Mouse (Mus musculus) kidney, embryonic 15.5 days (tissue): ENCODE measurements around the gene Ctnnd2. TPM values are rescaled to one million over a fixed set of nuclear protein-coding genes. Genes with fewer than 3 reads are reported as not detected.
A peak's percentile ranks its signal among the peaks of the same experiment; 100 is the strongest.

Experiments used
- ATAC-seq: fragments of 200-750 bp; cut with Nextera tagmentation; replicated peaks from 2 replicates; pipeline ENCODE4 v1.8.0; 2017; ENCODE audit warnings: moderate TSS enrichment; ENCODE audit not compliant: low FRiP score
- H3K27ac ChIP-seq: fragments of 300-500 bp; sonication (generic); 2 replicates; pipeline ENCODE4 v1.5.1; 2015; ENCODE audit warnings: mild to moderate bottlenecking, inconsistent platforms
- H3K27me3 ChIP-seq: fragments of 300-500 bp; sonication (generic); 2 replicates; pipeline ENCODE4 v1.6.1; 2015; ENCODE audit warnings: inconsistent platforms
- H3K36me3 ChIP-seq: fragments of 300-500 bp; sonication (generic); 2 replicates; pipeline ENCODE4 v1.6.1; 2015; ENCODE audit warnings: inconsistent platforms
- H3K4me1 ChIP-seq: fragments of 300-500 bp; sonication (generic); 2 replicates; pipeline ENCODE4 v1.6.1; 2015; ENCODE audit warnings: inconsistent platforms
- H3K4me2 ChIP-seq: fragments of 300-500 bp; sonication (generic); 2 replicates; pipeline ENCODE4 v1.6.1; 2015; ENCODE audit warnings: moderate library complexity, mild to moderate bottlenecking, inconsistent platforms
- H3K4me3 ChIP-seq: fragments of 300-500 bp; sonication (generic); replicated peaks from 2 replicates; pipeline ENCODE4 v1.5.1; 2015; ENCODE audit warnings: mild to moderate bottlenecking, inconsistent platforms
- H3K9ac ChIP-seq: fragments of 300-500 bp; sonication (generic); 2 replicates; pipeline ENCODE4 v1.6.1; 2015; ENCODE audit warnings: mild to moderate bottlenecking, inconsistent platforms
- H3K9me3 ChIP-seq: fragments of 300-500 bp; sonication (generic); replicated peaks from 2 replicates; pipeline ENCODE4 v1.6.1; 2016; ENCODE audit warnings: inconsistent platforms
- WGBS: fragments of 180-500 bp; shearing (Covaris S2); methylation state at CpG from one replicate; pipeline ENCODE4 v1.1.7; 2015; ENCODE audit warnings: mixed read lengths; 5-methylcytosine and 5-hydroxymethylcytosine counted together
- polyA plus RNA-seq: library from polyadenylated mRNA; unstranded; fragments of >200 nt; fragmentation: Nextera tagmentation; extraction: Ambion mirVana; gene quantifications from 2 replicates; pipeline ENCODE4 v1.2.1, GENCODE M21; 2015

Ctnnd2 gene
- polyA plus RNA-seq, 1 experiment from 2014 or later: 5.4 TPM

- no peak for ATAC-seq
- Histone ChIP-seq H3K9ac (no peak overlapping the region), H3K27me3 (no peaks in the 10 kb centered on the region), H3K27ac (no peak overlapping the region), H3K36me3 (no peaks in the 10 kb centered on the region), H3K9me3 (no peaks in the 10 kb centered on the region), H3K4me3 (no peak overlapping the region), H3K4me2 (no peak overlapping the region), H3K4me1 (no peaks in the 10 kb centered on the region)
- 88% methylated on average over 1 of the region's 1 CpGs for WGBS
Measured at GRCm38 (mm10) chr15:30364491-30364890, 192.1 kb downstream of the Ctnnd2 start.

- H3K4me2 ChIP-seq: no peak overlapping the region
- H3K27ac ChIP-seq: no peak overlapping the region
- H3K36me3 ChIP-seq: no peaks in the 10 kb centered on the region
- no peak overlapping the region for H3K9ac ChIP-seq
- no peaks in the 10 kb centered on the region for H3K27me3 ChIP-seq
- no peaks in the 10 kb centered on the region for H3K4me1 ChIP-seq
- 45% methylated on average over 7 of the region's 7 CpGs for WGBS
- no peaks in the 10 kb centered on the region for H3K9me3 ChIP-seq
- ATAC-seq: no peak
- H3K4me3 ChIP-seq: no peak overlapping the region
Measured at GRCm38 (mm10) chr15:30369997-30370396, 197.6 kb downstream of the Ctnnd2 start.

- H3K4me3 ChIP-seq: no peak overlapping the region
- H3K9ac ChIP-seq: no peak overlapping the region
- 86% methylated on average over 2 of the region's 2 CpGs for WGBS
- H3K4me1 ChIP-seq: no peaks in the 10 kb centered on the region
- H3K27ac ChIP-seq: no peak overlapping the region
- no peaks in the 10 kb centered on the region for H3K9me3 ChIP-seq
- H3K27me3 ChIP-seq: no peaks in the 10 kb centered on the region
- H3K36me3 ChIP-seq: no peaks in the 10 kb centered on the region
- no peak for ATAC-seq
- no peak overlapping the region for H3K4me2 ChIP-seq
Measured at GRCm38 (mm10) chr15:30371151-30371550, 198.8 kb downstream of the Ctnnd2 start.

GRCm38 (mm10) chr15:30373654-30374215 lies 201.3 kb downstream of the Ctnnd2 start:
- Histone ChIP-seq H3K36me3 (no peaks in the 10 kb centered on the region), H3K4me2 (no peak overlapping the region), H3K9me3 (no peaks in the 10 kb centered on the region), H3K27me3 (no peaks in the 10 kb centered on the region), H3K4me3 (no peak overlapping the region), H3K4me1 (no peaks in the 10 kb centered on the region), H3K9ac (no peak overlapping the region), H3K27ac (no peak overlapping the region)
- no peak for ATAC-seq
- WGBS: 87% methylated on average over 6 of the region's 6 CpGs

- H3K4me1 ChIP-seq: no peaks in the 10 kb centered on the region
- no peak overlapping the region for H3K4me2 ChIP-seq
- no peak overlapping the region for H3K4me3 ChIP-seq
- no peak overlapping the region for H3K27ac ChIP-seq
- 83% methylated on average over 5 of the region's 5 CpGs for WGBS
- no peak overlapping the region for H3K9ac ChIP-seq
- no peak for ATAC-seq
- H3K36me3 ChIP-seq: no peaks in the 10 kb centered on the region
- no peaks in the 10 kb centered on the region for H3K9me3 ChIP-seq
- no peaks in the 10 kb centered on the region for H3K27me3 ChIP-seq
Measured at GRCm38 (mm10) chr15:30374907-30375306, 202.5 kb downstream of the Ctnnd2 start.

GRCm38 (mm10) chr15:30383075-30383842 lies 210.9 kb downstream of the Ctnnd2 start:
- H3K27ac ChIP-seq: no peak overlapping the region

GRCm38 (mm10) chr15:30384386-30384785 lies 212.0 kb downstream of the Ctnnd2 start:
- Histone ChIP-seq H3K9ac (no peak overlapping the region), H3K4me2 (no peak overlapping the region), H3K4me1 (peaks cover 7% of the 10 kb centered on the region; the same call in 1 of the 2 replicates), H3K36me3 (no peaks in the 10 kb centered on the region), H3K27me3 (no peaks in the 10 kb centered on the region), H3K4me3 (no peak overlapping the region), H3K27ac (0 out of 2 replicates have a peak overlapping the region, but pooled peaks have one; percentile 16), H3K9me3 (no peaks in the 10 kb centered on the region)
- 65% methylated on average over 5 of the region's 5 CpGs for WGBS
- ATAC-seq: no peak

More at GRCm38 (mm10) chr15:30383075-30383842, 210.9 kb downstream of the Ctnnd2 start:
- 27% methylated on average over 9 of the region's 9 CpGs for WGBS
- ATAC-seq: no peak; the same call in 1 of the 2 replicates
- Histone ChIP-seq H3K27me3 (no peaks in the 10 kb centered on the region), H3K4me1 (peaks cover 7% of the 10 kb centered on the region; the same call in 1 of the 2 replicates), H3K4me3 (no peak overlapping the region), H3K9ac (no peak overlapping the region), H3K9me3 (no peaks in the 10 kb centered on the region), H3K36me3 (no peaks in the 10 kb centered on the region), H3K4me2 (no peak overlapping the region)

GRCm38 (mm10) chr15:30386489-30386888 lies 214.1 kb downstream of the Ctnnd2 start:
- H3K36me3 ChIP-seq: no peaks in the 10 kb centered on the region
- no peak for ATAC-seq
- H3K4me2 ChIP-seq: no peak overlapping the region
- peaks cover 7% of the 10 kb centered on the region; the same call in 1 of the 2 replicates for H3K4me1 ChIP-seq
- H3K4me3 ChIP-seq: no peak overlapping the region
- no peak overlapping the region for H3K9ac ChIP-seq
- no peaks in the 10 kb centered on the region for H3K9me3 ChIP-seq
- H3K27ac ChIP-seq: no peak overlapping the region
- no peaks in the 10 kb centered on the region for H3K27me3 ChIP-seq

GRCm38 (mm10) chr15:30387244-30387643 lies 214.9 kb downstream of the Ctnnd2 start:
- no peaks in the 10 kb centered on the region for H3K36me3 ChIP-seq
- no peak overlapping the region for H3K4me2 ChIP-seq
- no peak overlapping the region for H3K27ac ChIP-seq
- no peak overlapping the region for H3K4me3 ChIP-seq
- ATAC-seq: no peak
- H3K4me1 ChIP-seq: peaks cover 7% of the 10 kb centered on the region; the same call in 1 of the 2 replicates
- 47% methylated on average over 6 of the region's 6 CpGs for WGBS
- no peaks in the 10 kb centered on the region for H3K27me3 ChIP-seq
- no peaks in the 10 kb centered on the region for H3K9me3 ChIP-seq
- no peak overlapping the region for H3K9ac ChIP-seq

- Histone ChIP-seq H3K36me3 (no peaks in the 10 kb centered on the region), H3K9me3 (no peaks in the 10 kb centered on the region), H3K4me3 (no peak overlapping the region), H3K4me1 (no peaks in the 10 kb centered on the region), H3K9ac (no peak overlapping the region), H3K4me2 (no peak overlapping the region), H3K27ac (no peak overlapping the region), H3K27me3 (no peaks in the 10 kb centered on the region)
- WGBS: 61% methylated on average over 4 of the region's 4 CpGs
- ATAC-seq: no peak
Measured at GRCm38 (mm10) chr15:30401111-30401510, 228.7 kb downstream of the Ctnnd2 start.

GRCm38 (mm10) chr15:30406254-30406653 lies 233.9 kb downstream of the Ctnnd2 start:
- no peaks in the 10 kb centered on the region for H3K27me3 ChIP-seq
- ATAC-seq: no peak

GRCm38 (mm10) chr15:30423146-30423545 lies 250.8 kb downstream of the Ctnnd2 start:
- H3K27ac ChIP-seq: no peak overlapping the region
- H3K4me3 ChIP-seq: no peak overlapping the region
- H3K36me3 ChIP-seq: no peaks in the 10 kb centered on the region
- no peaks in the 10 kb centered on the region for H3K9me3 ChIP-seq
- 89% methylated on average over 5 of the region's 5 CpGs for WGBS
- ATAC-seq: no peak
- no peak overlapping the region for H3K9ac ChIP-seq
- no peak overlapping the region for H3K4me2 ChIP-seq
- H3K27me3 ChIP-seq: no peaks in the 10 kb centered on the region
- H3K4me1 ChIP-seq: no peaks in the 10 kb centered on the region

More at GRCm38 (mm10) chr15:30406254-30406653, 233.9 kb downstream of the Ctnnd2 start:
- no peak overlapping the region for H3K4me3 ChIP-seq
- no peak overlapping the region for H3K4me2 ChIP-seq
- WGBS: 2% methylated on average over 1 of the region's 1 CpGs
- no peak overlapping the region for H3K27ac ChIP-seq
- no peaks in the 10 kb centered on the region for H3K9me3 ChIP-seq
- no peak overlapping the region for H3K9ac ChIP-seq
- H3K36me3 ChIP-seq: no peaks in the 10 kb centered on the region
- no peaks in the 10 kb centered on the region for H3K4me1 ChIP-seq
